Mouse (Mus musculus) midbrain, embryonic 12.5 days (tissue): ENCODE measurements around the gene Hap1. TPM values are rescaled to one million over a fixed set of nuclear protein-coding genes. Genes with fewer than 3 reads are reported as not detected.
"Not testable (repeated sequence)": the region's sequence is repeated elsewhere in the genome, so short reads cannot be mapped to it uniquely, and the experiment has no call there.

Experiments used
- ATAC-seq: fragments of 200-750 bp; cut with Nextera tagmentation; 2 replicates; pipeline ENCODE4 v1.8.0; 2017; ENCODE audit warnings: low read depth, moderate TSS enrichment, moderate library complexity; ENCODE audit not compliant: low FRiP score
- H3K27ac ChIP-seq: fragments of 300-500 bp; sonication (generic); replicated peaks from 2 replicates; pipeline ENCODE4 v1.5.1; 2016; ENCODE audit warnings: mild to moderate bottlenecking
- H3K27me3 ChIP-seq: fragments of 300-500 bp; sonication (generic); 2 replicates; pipeline ENCODE4 v1.6.1; 2016; ENCODE audit warnings: mild to moderate bottlenecking
- H3K36me3 ChIP-seq: fragments of 300-500 bp; sonication (generic); 2 replicates; pipeline ENCODE4 v1.6.1; 2016
- H3K4me1 ChIP-seq: fragments of 300-500 bp; sonication (generic); 2 replicates; pipeline ENCODE4 v1.6.1; 2016
- H3K4me2 ChIP-seq: fragments of 300-500 bp; sonication (generic); replicated peaks from 2 replicates; pipeline ENCODE4 v1.6.1; 2016; ENCODE audit warnings: mild to moderate bottlenecking, moderate library complexity
- H3K4me3 ChIP-seq: fragments of 300-500 bp; sonication (generic); 2 replicates; pipeline ENCODE4 v1.5.1; 2016; ENCODE audit warnings: mild to moderate bottlenecking
- H3K9ac ChIP-seq: fragments of 300-500 bp; sonication (generic); replicated peaks from 2 replicates; pipeline ENCODE4 v1.6.1; 2016; ENCODE audit warnings: mild to moderate bottlenecking, moderate library complexity
- H3K9me3 ChIP-seq: fragments of 300-500 bp; sonication (generic); 2 replicates; pipeline ENCODE4 v1.6.1; 2016; ENCODE audit warnings: mild to moderate bottlenecking
- WGBS: fragments of 180-500 bp; shearing (Covaris S2); methylation state at CpG from one replicate; pipeline ENCODE4 v1.1.7; 2016; 5-methylcytosine and 5-hydroxymethylcytosine counted together
- polyA plus RNA-seq: library from polyadenylated mRNA; unstranded; fragments of >200 nt; fragmentation: Nextera tagmentation; extraction: Ambion mirVana; gene quantifications from 2 replicates; pipeline ENCODE4 v1.2.1, GENCODE M21; 2016

Hap1 gene
- polyA plus RNA-seq, 1 experiment from 2014 or later: 72.8 TPM

- no peak for ATAC-seq
- WGBS: 81% methylated on average over 8 of the region's 8 CpGs
- H3K4me2 ChIP-seq: no peak overlapping the region
- no peaks in the 10 kb centered on the region for H3K27me3 ChIP-seq
- H3K4me3 ChIP-seq: no peak overlapping the region
- no peak overlapping the region for H3K27ac ChIP-seq
- H3K9me3 ChIP-seq: no peaks in the 10 kb centered on the region
- peaks cover 15% of the 10 kb centered on the region for H3K36me3 ChIP-seq
- H3K9ac ChIP-seq: no peak overlapping the region
- peaks cover 5% of the 10 kb centered on the region; the same call in 1 of the 2 replicates for H3K4me1 ChIP-seq
Measured at GRCm38 (mm10) chr11:100369822-100370221, 13.9 kb upstream of the Hap1 start.

GRCm38 (mm10) chr11:100369145-100369544 lies 13.2 kb upstream of the Hap1 start:
- H3K4me3 ChIP-seq: no peak overlapping the region
- WGBS: 89% methylated on average over 7 of the region's 7 CpGs

GRCm38 (mm10) chr11:100362979-100363562 lies 7.1 kb upstream of the Hap1 start:
- Histone ChIP-seq H3K4me1 (0 out of 2 replicates have a peak, but pooled peaks cover 3% of the 10 kb centered on the region), H3K4me3 (no peak overlapping the region), H3K27me3 (peaks cover 31% of the 10 kb centered on the region), H3K4me2 (no peak overlapping the region), H3K9ac (no peak overlapping the region), H3K27ac (no peak overlapping the region), H3K9me3 (no peaks in the 10 kb centered on the region), H3K36me3 (no peaks in the 10 kb centered on the region)
- no peak for ATAC-seq
- WGBS: 20% methylated on average over 12 of the region's 12 CpGs

More at GRCm38 (mm10) chr11:100369145-100369544, 13.2 kb upstream of the Hap1 start:
- Histone ChIP-seq H3K9ac (no peak overlapping the region), H3K27me3 (no peaks in the 10 kb centered on the region), H3K36me3 (peaks cover 11% of the 10 kb centered on the region), H3K9me3 (no peaks in the 10 kb centered on the region), H3K4me1 (peaks cover 5% of the 10 kb centered on the region; the same call in 1 of the 2 replicates), H3K27ac (no peak overlapping the region), H3K4me2 (no peak overlapping the region)
- no peak for ATAC-seq

GRCm38 (mm10) chr11:100362209-100362978 lies 6.5 kb upstream of the Hap1 start:
- Histone ChIP-seq H3K4me2 (no peak overlapping the region), H3K4me3 (no peak overlapping the region), H3K27me3 (peaks cover 34% of the 10 kb centered on the region), H3K9me3 (no peaks in the 10 kb centered on the region), H3K4me1 (0 out of 2 replicates have a peak, but pooled peaks cover 3% of the 10 kb centered on the region), H3K36me3 (no peaks in the 10 kb centered on the region), H3K9ac (no peak overlapping the region), H3K27ac (no peak overlapping the region)
- WGBS: 18% methylated on average over 8 of the region's 8 CpGs
- peak; percentile 62 for ATAC-seq

- not testable (repeated sequence) for H3K9ac ChIP-seq, H3K4me1 ChIP-seq, H3K4me3 ChIP-seq, H3K9me3 ChIP-seq, H3K36me3 ChIP-seq, H3K27ac ChIP-seq, H3K4me2 ChIP-seq, ATAC-seq
- no CpG with 5 or more reads among the region's 13 CpGs for WGBS
- peaks cover 43% of the 10 kb centered on the region for H3K27me3 ChIP-seq
Measured at GRCm38 (mm10) chr11:100361059-100361458, 5.1 kb upstream of the Hap1 start.

- peaks cover 43% of the 10 kb centered on the region for H3K27me3 ChIP-seq
- no peak overlapping the region for H3K27ac ChIP-seq
- H3K4me3 ChIP-seq: no peak overlapping the region
- H3K9ac ChIP-seq: no peak overlapping the region
- no peak overlapping the region for H3K4me2 ChIP-seq
- peaks cover 10% of the 10 kb centered on the region for H3K4me1 ChIP-seq
- no peak for ATAC-seq
- no peaks in the 10 kb centered on the region for H3K9me3 ChIP-seq
- no peaks in the 10 kb centered on the region for H3K36me3 ChIP-seq
- 81% methylated on average over 6 of the region's 6 CpGs for WGBS
Measured at GRCm38 (mm10) chr11:100360175-100360574, 4.2 kb upstream of the Hap1 start.

GRCm38 (mm10) chr11:100357408-100357807 lies 1.5 kb upstream of the Hap1 start:
- Histone ChIP-seq H3K4me2 (0 out of 2 replicates have a peak overlapping the region, but pooled peaks have one; percentile 97), H3K27me3 (peaks cover 59% of the 10 kb centered on the region), H3K9me3 (no peaks in the 10 kb centered on the region), H3K36me3 (peaks cover 13% of the 10 kb centered on the region), H3K9ac (no peak overlapping the region), H3K4me3 (no peak overlapping the region), H3K4me1 (peaks cover 24% of the 10 kb centered on the region), H3K27ac (no peak overlapping the region)
- WGBS: 53% methylated on average over 5 of the region's 5 CpGs
- ATAC-seq: no peak

GRCm38 (mm10) chr11:100356819-100357211 lies 887 bp upstream of the Hap1 start:
- no peak for ATAC-seq
- Histone ChIP-seq H3K36me3 (peaks cover 13% of the 10 kb centered on the region), H3K4me2 (peak overlapping the region; percentile 97), H3K4me3 (peak overlapping the region; percentile 80), H3K9me3 (no peaks in the 10 kb centered on the region), H3K4me1 (peaks cover 29% of the 10 kb centered on the region), H3K27me3 (peaks cover 59% of the 10 kb centered on the region), H3K27ac (no peak overlapping the region), H3K9ac (peak overlapping the region; percentile 72)
- 20% methylated on average over 9 of the region's 9 CpGs for WGBS

- H3K4me3 ChIP-seq: peak overlapping the region; percentile 80
- peaks cover 56% of the 10 kb centered on the region for H3K27me3 ChIP-seq
- 1% methylated on average over 53 of the region's 54 CpGs for WGBS
- peak overlapping the region; percentile 97 for H3K4me2 ChIP-seq
- peaks cover 13% of the 10 kb centered on the region for H3K36me3 ChIP-seq
- peak overlapping the region; percentile 72 for H3K9ac ChIP-seq
- H3K4me1 ChIP-seq: peaks cover 29% of the 10 kb centered on the region
- H3K9me3 ChIP-seq: no peaks in the 10 kb centered on the region
- ATAC-seq: peak; percentile 57
- H3K27ac ChIP-seq: peak overlapping the region; percentile 61
Measured at GRCm38 (mm10) chr11:100355151-100355951, 577 bp downstream of the Hap1 start.

- 36% methylated on average over 10 of the region's 10 CpGs for WGBS
- no peak overlapping the region for H3K4me3 ChIP-seq
- H3K36me3 ChIP-seq: peaks cover 20% of the 10 kb centered on the region
- peak overlapping the region; percentile 30; the same call in 1 of the 2 replicates for H3K27ac ChIP-seq
- H3K9me3 ChIP-seq: no peaks in the 10 kb centered on the region
- no peak overlapping the region for H3K4me2 ChIP-seq
- H3K27me3 ChIP-seq: peaks cover 30% of the 10 kb centered on the region
- H3K9ac ChIP-seq: no peak overlapping the region; the same call in 1 of the 2 replicates
- no peak for ATAC-seq
- peaks cover 34% of the 10 kb centered on the region for H3K4me1 ChIP-seq
Measured at GRCm38 (mm10) chr11:100352076-100352857, 3.7 kb downstream of the Hap1 start.

GRCm38 (mm10) chr11:100344269-100344668 lies 11.7 kb downstream of the Hap1 start:
- no peak overlapping the region for H3K9ac ChIP-seq
- H3K4me2 ChIP-seq: no peak overlapping the region
- no peaks in the 10 kb centered on the region for H3K9me3 ChIP-seq
- no peak overlapping the region for H3K27ac ChIP-seq
- 0 out of 2 replicates have a peak, but pooled peaks cover 4% of the 10 kb centered on the region for H3K4me1 ChIP-seq
- no peak overlapping the region for H3K4me3 ChIP-seq
- 0 out of 2 replicates have a peak, but pooled peaks cover 7% of the 10 kb centered on the region for H3K36me3 ChIP-seq
- H3K27me3 ChIP-seq: no peaks in the 10 kb centered on the region
- 91% methylated on average over 10 of the region's 10 CpGs for WGBS
- no peak for ATAC-seq
